Mouse (Mus musculus) heart, adult 18-20 months (tissue): ENCODE results near the gene Clip4. TPM values are rescaled to one million over a fixed set of nuclear protein-coding genes. Genes with fewer than 3 reads are reported as not detected.

Experiments used
- DNase-seq, 2 experiments: peaks; one replicate each; pipeline ENCODE4 v3.0.0; 2021 to 2022; ENCODE audit warnings: mixed read lengths in 1 of 2
- total RNA-seq, 2 experiments: library from RNA; stranded (reverse); gene quantifications; 2 replicates each; pipeline ENCODE4 v1.2.3; 2021

Gene Clip4
- total RNA-seq, 2 experiments from 2014 or later = 256 to 257 TPM

GRCm38 (mm10) chr17:71791622-71792021 is 23.3 kb downstream of the Clip4 start:
- DNase-seq = no peak

- peak; percentile 58 to 61 for DNase-seq
These were observed 27.4 kb downstream of the Clip4 start for GRCm38 (mm10) chr17:71795521-71796205.

- no peak for DNase-seq
These were observed 35.2 kb downstream of the Clip4 start for GRCm38 (mm10) chr17:71803456-71803855.

- no peak for DNase-seq
These were observed 35.6 kb downstream of the Clip4 start for GRCm38 (mm10) chr17:71803876-71804275.

- DNase-seq = peak; percentile 25 to 29
These were observed 42.8 kb downstream of the Clip4 start for GRCm38 (mm10) chr17:71811070-71811469.

- DNase-seq = no peak
These were observed 48.0 kb downstream of the Clip4 start for GRCm38 (mm10) chr17:71816136-71816864.

- no peak for DNase-seq
These were observed 55.5 kb downstream of the Clip4 start for GRCm38 (mm10) chr17:71823622-71824306.

- no peak for DNase-seq
These were observed 58.3 kb downstream of the Clip4 start for GRCm38 (mm10) chr17:71826603-71827002.

- DNase-seq = no peak
These were observed 59.4 kb downstream of the Clip4 start for GRCm38 (mm10) chr17:71827627-71828026.

- no peak for DNase-seq
These were observed 60.6 kb downstream of the Clip4 start for GRCm38 (mm10) chr17:71828647-71829414.

GRCm38 (mm10) chr17:71831960-71832359 is 63.7 kb downstream of the Clip4 start:
- DNase-seq = no peak

- no peak for DNase-seq
These were observed 93.9 kb downstream of the Clip4 start for GRCm38 (mm10) chr17:71862184-71862583.

GRCm38 (mm10) chr17:71862895-71863294 is 94.6 kb downstream of the Clip4 start:
- DNase-seq = no peak

- no peak for DNase-seq
These were observed 95.8 kb downstream of the Clip4 start for GRCm38 (mm10) chr17:71864039-71864438.

GRCm38 (mm10) chr17:71865437-71865836 is 97.2 kb downstream of the Clip4 start:
- DNase-seq = no peak

GRCm38 (mm10) chr17:71867892-71868291 is 99.6 kb downstream of the Clip4 start:
- no peak for DNase-seq

- DNase-seq = no peak
These were observed 100.6 kb downstream of the Clip4 start for GRCm38 (mm10) chr17:71868828-71869227.

GRCm38 (mm10) chr17:71869372-71870231 is 101.3 kb downstream of the Clip4 start:
- peak; percentile 10 to 33 for DNase-seq

GRCm38 (mm10) chr17:71870232-71870621 is 102.0 kb downstream of the Clip4 start:
- DNase-seq = no peak

- no peak for DNase-seq
These were observed 102.4 kb downstream of the Clip4 start for GRCm38 (mm10) chr17:71870641-71871040.

GRCm38 (mm10) chr17:71871981-71872380 is 103.7 kb downstream of the Clip4 start:
- no peak for DNase-seq
